Mouse (Mus musculus) embryonic fibroblast, embryonic 13.5 days (primary cell): Measurements from ENCODE around the gene Akap6.

ENCODE experiments used
- CTCF ChIP-seq: IDR thresholded peaks from 2 replicates; pipeline ENCODE4 v1.5.1; 2011; ENCODE audit warnings: mild to moderate bottlenecking, control low read depth, low read length, moderate library complexity, borderline replicate concordance; ENCODE audit not compliant: insufficient read depth
- POLR2A ChIP-seq: IDR thresholded peaks from 2 replicates; pipeline ENCODE4 v1.6.1; 2011; ENCODE audit warnings: low read depth, mild to moderate bottlenecking, control low read depth, low read length, moderate library complexity

GRCm38 (mm10) chr12:53168189-53169003 lies 469.2 kb downstream of the Akap6 start:
- TF ChIP-seq POLR2A: no peak
- TF ChIP-seq CTCF: no peak
